Mouse (Mus musculus) embryonic stem cell, embryonic (primary cell): ENCODE measurements around the gene Hoxd10.

Experiments
- CTCF ChIA-PET, 4 experiments: fragments of 300-600 bp in 2 of 4; fragments of 350-600 bp in 2 of 4; sonication (Branson Sonifier 250); formaldehyde crosslinking; loops; one replicate each; lab custom pipeline; 2022; ENCODE audit warnings: inconsistent platforms in 2 of 4; lab: Charles Lee
- POLR2A ChIA-PET, 4 experiments: fragments of 300-600 bp in 2 of 4; fragments of 350-600 bp in 2 of 4; sonication (Branson Sonifier 250); formaldehyde crosslinking; loops; one replicate each; lab custom pipeline; 2022; ENCODE audit warnings: antibody characterized with exemption in 4 of 4, inconsistent platforms in 1 of 4; lab: Charles Lee

The Hoxd10 gene

GRCm38 (mm10) chr2:74706393-74706960 is 14.8 kb downstream of the Hoxd10 start:
- CTCF ChIA-PET: interaction anchor here (0.5 to 1.5 kb wide), 11 partner anchors 15 to 1281 kb away, joined by 3 to 19 read pairs (median 5); no protein-coding TSS in a partner anchor

GRCm38 (mm10) chr2:74707599-74707998 is 15.9 kb downstream of the Hoxd10 start:
- ChIA-PET POLR2A (no interaction called here), CTCF (interaction anchor here in 1 of 4 experiments (0.6 kb wide), 1 partner anchor 46 kb away, joined by 8 read pairs; no protein-coding TSS in a partner anchor)

More at GRCm38 (mm10) chr2:74706393-74706960, 14.8 kb downstream of the Hoxd10 start:
- POLR2A ChIA-PET: interaction anchor here in 3 of 4 experiments (0.6 to 1.9 kb wide), 13 partner anchors 9 to 1094 kb away, joined by 3 to 8 read pairs (median 4); partner anchors contain the start of gene Hoxd9 (in 1 of the 3)

GRCm38 (mm10) chr2:74708676-74709075 is 17.0 kb downstream of the Hoxd10 start:
- POLR2A ChIA-PET: no interaction called here

DNA sequence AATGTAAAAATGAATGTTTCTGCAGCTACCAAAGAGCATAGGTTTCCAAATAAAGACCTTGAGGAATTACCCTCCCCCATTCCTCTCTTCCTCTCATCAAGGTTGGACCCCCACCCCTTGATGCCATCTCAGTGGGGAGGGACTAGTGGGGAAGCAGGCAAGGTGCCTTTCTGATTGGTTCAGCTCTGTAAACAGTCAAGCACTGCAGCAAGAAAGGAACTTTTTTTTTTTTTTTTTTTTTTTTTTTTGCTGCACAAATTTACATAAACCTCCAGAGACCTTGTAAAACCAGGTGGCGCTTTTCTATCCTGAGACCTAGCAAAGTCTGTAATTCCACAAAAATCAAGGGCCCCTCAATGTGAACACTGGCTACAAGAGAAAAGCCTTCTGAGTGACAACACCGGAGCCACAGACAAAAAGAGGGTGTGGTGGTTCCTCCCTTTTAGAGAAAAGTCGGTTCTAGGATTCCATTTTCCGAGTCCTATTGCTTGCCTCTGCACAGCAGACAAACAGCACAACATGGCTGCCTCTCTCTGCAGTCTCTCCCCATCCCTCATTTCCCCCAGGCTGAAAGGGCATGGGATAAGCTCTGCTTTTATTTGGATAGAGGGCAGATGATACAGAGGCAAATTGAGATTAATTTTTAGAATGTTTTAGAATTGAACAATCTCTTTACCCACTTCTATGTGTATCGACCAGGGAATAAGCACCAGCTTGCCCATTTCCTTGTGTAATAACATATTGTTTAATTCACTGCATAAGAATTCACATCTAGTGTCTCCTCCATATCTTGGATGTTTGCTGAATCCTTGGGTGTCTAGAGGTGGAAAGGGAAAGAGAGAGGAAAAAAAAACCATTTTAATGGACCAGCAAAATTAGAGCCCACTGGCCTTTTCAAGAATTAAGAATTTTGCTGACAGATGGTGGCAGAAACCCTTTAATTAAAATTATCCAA is 18.0 kb downstream of the Hoxd10 start:
- POLR2A ChIA-PET: interaction anchor here in 3 of 4 experiments (0.6 to 0.7 kb wide), 6 partner anchors 8 to 1050 kb away, joined by 3 to 10 read pairs (median 4); no protein-coding TSS in a partner anchor
- CTCF ChIA-PET: interaction anchor here in 1 of 4 experiments (0.6 kb wide), 1 partner anchor 66 kb away, joined by 5 read pairs; no protein-coding TSS in a partner anchor

More at GRCm38 (mm10) chr2:74708676-74709075, 17.0 kb downstream of the Hoxd10 start:
- CTCF ChIA-PET: no interaction called here

GRCm38 (mm10) chr2:74710929-74711543 is 19.3 kb downstream of the Hoxd10 start:
- POLR2A ChIA-PET: no interaction called here

GRCm38 (mm10) chr2:74711721-74712621 is 20.2 kb downstream of the Hoxd10 start, which contains the start of the genes Hoxd3 and Hoxd4:
Hoxd3 (plus strand) TSS chr2:74711927.
Hoxd4 (plus strand) TSS chr2:74711929.
- POLR2A ChIA-PET: interaction anchor here in 2 of 4 experiments (0.6 to 1.4 kb wide), 4 partner anchors 12 to 949 kb away, joined by 3 to 5 read pairs (median 4); no protein-coding TSS in a partner anchor
- CTCF ChIA-PET: interaction anchor here (0.7 to 2.5 kb wide), 8 partner anchors 10 to 440 kb away, joined by 3 to 9 read pairs (median 6); no protein-coding TSS in a partner anchor

More at GRCm38 (mm10) chr2:74710929-74711543, 19.3 kb downstream of the Hoxd10 start:
- CTCF ChIA-PET: interaction anchor here in 2 of 4 experiments (0.6 to 2.5 kb wide), 2 partner anchors 9 to 878 kb away, joined by 3 to 8 read pairs; no protein-coding TSS in a partner anchor

GRCm38 (mm10) chr2:74713239-74714150 is 21.8 kb downstream of the Hoxd10 start:
- ChIA-PET POLR2A (interaction anchor here in 1 of 4 experiments (0.6 kb wide), 1 partner anchor 744 kb away, joined by 4 read pairs; no protein-coding TSS in a partner anchor), CTCF (interaction anchor here in 3 of 4 experiments (0.6 to 1.1 kb wide), 6 partner anchors 11 to 1484 kb away, joined by 3 to 8 read pairs (median 3); no protein-coding TSS in a partner anchor)

- CTCF ChIA-PET: interaction anchor here in 1 of 4 experiments (0.8 to 1.1 kb wide), 3 partner anchors 12 to 436 kb away, joined by 3 read pairs; no protein-coding TSS in a partner anchor
- POLR2A ChIA-PET: no interaction called here
These were observed 22.5 kb downstream of the Hoxd10 start for GRCm38 (mm10) chr2:74714156-74714789.

GRCm38 (mm10) chr2:74714881-74715280 is 23.2 kb downstream of the Hoxd10 start:
- POLR2A ChIA-PET: no interaction called here
- CTCF ChIA-PET: interaction anchor here in 3 of 4 experiments (1.2 to 2.9 kb wide), 6 partner anchors 249 to 436 kb away, joined by 8 to 33 read pairs (median 16); no protein-coding TSS in a partner anchor

- ChIA-PET CTCF (interaction anchor here (0.5 to 2.9 kb wide), 48 partner anchors 8 to 1073 kb away, joined by 3 to 33 read pairs (median 4); partner anchors contain the start of genes Hoxd10 (in 1 of the 4) and Mtx2 (in 1 of the 4)), POLR2A (interaction anchor here in 3 of 4 experiments (0.7 to 1.5 kb wide), 5 partner anchors 10 to 1009 kb away, joined by 3 to 5 read pairs (median 4); partner anchors contain the start of gene Hoxd10 (in 1 of the 3))
These were observed 23.9 kb downstream of the Hoxd10 start for GRCm38 (mm10) chr2:74715504-74716241.

- ChIA-PET CTCF (no interaction called here), POLR2A (no interaction called here)
These were observed 28.7 kb downstream of the Hoxd10 start for GRCm38 (mm10) chr2:74720384-74720783.

GRCm38 (mm10) chr2:74720955-74721491 is 29.3 kb downstream of the Hoxd10 start:
- POLR2A ChIA-PET: no interaction called here
- CTCF ChIA-PET: no interaction called here

DNA sequence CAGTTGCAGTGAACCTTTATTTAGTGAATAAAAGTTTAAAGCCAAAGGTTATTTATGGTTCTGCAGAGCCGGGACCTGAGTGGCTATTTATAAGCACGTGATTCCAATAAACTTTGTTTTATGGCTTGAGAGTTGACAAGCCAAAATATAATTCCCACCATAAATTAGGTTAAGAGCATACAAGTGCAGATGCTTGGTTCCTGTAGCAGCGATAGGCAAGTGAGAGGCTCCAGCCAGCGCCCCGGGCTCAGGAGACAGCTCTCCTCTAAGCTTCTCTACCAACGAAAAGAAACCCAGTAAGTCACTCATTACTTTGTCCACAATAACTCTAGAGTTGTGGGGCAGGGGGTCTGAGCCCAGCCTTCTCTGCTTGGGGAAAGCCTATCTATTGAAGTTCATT is 30.2 kb downstream of the Hoxd10 start:
- POLR2A ChIA-PET: no interaction called here
- CTCF ChIA-PET: no interaction called here

DNA sequence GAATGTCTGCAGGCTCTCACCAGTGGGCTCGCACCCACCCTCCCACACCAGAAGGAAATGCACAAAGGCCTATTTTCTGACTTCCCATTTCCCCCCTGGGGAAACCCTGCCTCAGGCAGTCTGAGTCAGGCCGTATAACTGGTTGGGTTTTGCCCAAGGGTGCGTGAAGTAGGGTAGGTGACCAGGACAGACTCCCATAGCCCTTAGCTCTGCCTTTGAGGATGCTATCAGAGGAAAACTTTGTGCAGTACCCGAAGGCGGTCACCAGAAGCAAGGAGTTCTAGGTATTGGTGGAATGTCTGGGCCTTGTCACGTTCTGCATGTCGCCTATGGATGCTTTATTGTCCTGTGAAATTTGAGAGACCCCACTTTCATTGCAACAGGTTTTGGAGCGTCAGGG is 31.2 kb downstream of the Hoxd10 start:
- ChIA-PET CTCF (interaction anchor here in 1 of 4 experiments (1.1 kb wide), 1 partner anchor 15 kb away, joined by 3 read pairs; no protein-coding TSS in a partner anchor), POLR2A (interaction anchor here in 1 of 4 experiments (1.4 kb wide), 1 partner anchor 11 kb away, joined by 4 read pairs; the partner anchor contains the start of genes Hoxd3 and Hoxd4)
